Mouse (Mus musculus): Measurements from ENCODE around the gene Gm6763. TPM values are rescaled to one million over a fixed set of nuclear protein-coding genes. Genes with fewer than 3 reads are reported as not detected.

The Gm6763 gene
- polyA plus RNA-seq, 1 experiment from 2014 or later: not detected

Other genes with a start within 250 kb of the Gm6763 start
- gene Gm21293, start 8.5 kb upstream of the Gm6763 start, polyA plus RNA-seq (2015; fragmentation: Nextera tagmentation; extraction: Ambion mirVana): not detected in 2 replicates
- not detected in 2 replicates for gene Gm8764, start 8.5 kb downstream of the Gm6763 start, polyA plus RNA-seq (2015; fragmentation: Nextera tagmentation; extraction: Ambion mirVana)
- not detected in 2 replicates for gene Gm21304, start 17.0 kb downstream of the Gm6763 start, polyA plus RNA-seq (2015; fragmentation: Nextera tagmentation; extraction: Ambion mirVana)
- gene Gm21312, start 25.5 kb downstream of the Gm6763 start, polyA plus RNA-seq (2015; fragmentation: Nextera tagmentation; extraction: Ambion mirVana): not detected in 2 replicates
- gene Gm20765, start 34.0 kb downstream of the Gm6763 start, polyA plus RNA-seq (2015; fragmentation: Nextera tagmentation; extraction: Ambion mirVana): not detected in 2 replicates
- not detected in 2 replicates for gene Gm4340, start 42.5 kb downstream of the Gm6763 start, polyA plus RNA-seq (2015; fragmentation: Nextera tagmentation; extraction: Ambion mirVana)

All from intestine, embryonic 16.5 days (tissue).